Mouse (Mus musculus): ENCODE data around the gene Cd8b1. TPM values are rescaled to one million over a fixed set of nuclear protein-coding genes. Genes with fewer than 3 reads are reported as not detected.
"Not testable (repeated sequence)": the region's sequence is repeated elsewhere in the genome, so short reads cannot be mapped to it uniquely, and the experiment has no call there.

Cd8b1 gene
- not detected for total RNA-seq (2021)
- long read RNA-seq: 0 reads

DNA sequence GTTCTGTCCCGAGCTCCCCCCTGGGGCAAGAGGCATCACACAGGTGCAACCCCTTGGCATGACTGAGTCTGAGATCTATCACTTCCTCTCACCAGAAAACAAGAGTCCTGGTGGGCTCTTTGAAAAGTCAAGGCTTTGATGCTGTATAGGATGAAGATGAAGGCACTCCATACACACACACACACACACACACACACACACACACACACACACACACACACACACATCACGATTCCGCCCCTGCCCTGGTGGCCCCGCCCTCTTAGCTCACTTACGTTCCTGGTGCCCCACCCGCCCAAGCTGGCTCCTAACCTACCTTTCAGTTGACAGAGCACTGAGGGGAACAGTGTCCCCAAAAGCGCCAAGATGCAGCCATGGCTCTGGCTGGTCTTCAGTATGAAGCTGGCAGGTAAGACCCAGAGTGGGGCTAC lies at the start of gene Cd8b1:
TSS of gene Cd8b1 (plus strand) at position 298 of the 431 bp plus-strand sequence.
- no peak for DNase-seq (ENCODE audit: low spot score in 2 of 2)

DNA sequence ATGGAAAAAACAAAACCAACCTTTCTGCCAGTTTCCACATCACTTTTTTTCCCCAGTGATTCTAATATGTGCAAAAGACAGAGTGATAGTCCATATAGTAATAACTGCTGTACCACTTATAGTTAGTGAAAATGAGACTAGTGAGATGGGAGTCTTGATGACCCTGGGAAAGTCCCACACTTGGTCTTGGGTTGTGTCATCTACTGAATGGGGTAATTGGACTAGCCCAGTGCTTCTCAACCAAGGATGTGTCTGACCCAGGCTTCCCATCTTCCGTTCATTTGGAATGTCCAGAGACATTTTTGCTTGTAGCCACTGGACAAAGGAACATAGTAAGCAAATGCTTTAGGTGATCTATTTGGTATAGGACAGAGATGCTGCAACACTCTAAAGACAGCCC lies 48.9 kb upstream of the Cd8b1 start:
- DNase-seq (ENCODE audit: low spot score in 2 of 2): no peak

DNA sequence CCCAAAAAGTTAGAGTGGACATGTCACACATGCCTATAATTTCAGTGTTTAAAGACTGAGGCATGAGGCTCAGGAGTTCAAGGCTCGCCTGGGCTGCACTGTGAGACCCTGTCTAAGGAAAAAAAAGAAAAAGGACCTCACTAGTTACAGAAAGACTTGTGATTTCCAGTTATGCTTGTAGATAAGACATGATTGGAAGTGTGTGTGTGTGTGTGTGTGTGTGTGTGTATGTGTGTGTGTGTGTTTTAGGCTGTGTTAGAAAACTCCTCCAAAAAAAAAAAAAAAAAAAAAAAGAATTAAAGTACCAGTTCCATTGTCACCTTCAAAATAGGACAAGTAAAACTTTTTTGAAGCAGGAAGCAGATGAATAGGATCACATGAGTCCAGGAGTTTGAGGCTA lies 48.0 kb upstream of the Cd8b1 start:
- DNase-seq (ENCODE audit: low spot score in 2 of 2): no peak

DNA sequence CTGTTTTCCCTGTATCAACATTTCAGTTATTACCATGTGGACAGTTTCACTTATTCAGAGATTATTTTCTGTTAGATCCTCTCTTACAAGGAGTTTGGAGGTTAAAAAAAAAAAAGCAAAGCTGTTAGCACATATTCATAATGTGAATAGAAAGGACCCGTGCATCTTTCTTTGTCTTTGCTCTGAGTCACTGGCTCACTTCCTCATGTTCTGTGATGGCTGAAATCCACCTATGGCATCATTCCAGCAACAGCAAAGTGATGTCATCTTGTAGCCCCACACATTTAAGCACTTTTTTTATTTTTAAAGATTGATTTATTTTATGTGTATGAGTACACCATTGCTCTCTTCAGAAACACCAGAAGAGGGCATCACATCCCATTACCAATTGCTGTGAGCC lies 43.2 kb upstream of the Cd8b1 start:
- no peak for DNase-seq (ENCODE audit: low spot score in 2 of 2)

DNA sequence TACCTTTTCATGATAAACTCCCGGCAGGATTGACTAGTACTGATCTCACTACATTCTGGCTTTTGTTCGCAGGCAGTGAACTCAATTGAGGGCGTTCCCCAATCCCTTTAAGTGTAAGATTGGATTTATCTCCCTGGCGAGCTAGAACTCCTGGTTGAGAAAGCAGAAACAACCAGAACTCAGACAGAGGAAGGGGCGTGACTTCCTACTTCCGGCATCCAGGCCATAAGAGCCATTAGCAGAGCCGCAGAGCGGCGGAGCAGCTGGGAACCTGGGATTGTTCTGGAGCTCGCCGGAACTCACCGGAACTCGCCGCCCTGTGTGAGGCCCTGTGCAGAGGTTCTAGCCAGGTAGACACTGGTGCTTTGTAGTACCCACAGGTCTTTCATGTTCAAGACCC lies 29.1 kb upstream of the Cd8b1 start:
- DNase-seq (ENCODE audit: low spot score in 2 of 2): no peak

DNA sequence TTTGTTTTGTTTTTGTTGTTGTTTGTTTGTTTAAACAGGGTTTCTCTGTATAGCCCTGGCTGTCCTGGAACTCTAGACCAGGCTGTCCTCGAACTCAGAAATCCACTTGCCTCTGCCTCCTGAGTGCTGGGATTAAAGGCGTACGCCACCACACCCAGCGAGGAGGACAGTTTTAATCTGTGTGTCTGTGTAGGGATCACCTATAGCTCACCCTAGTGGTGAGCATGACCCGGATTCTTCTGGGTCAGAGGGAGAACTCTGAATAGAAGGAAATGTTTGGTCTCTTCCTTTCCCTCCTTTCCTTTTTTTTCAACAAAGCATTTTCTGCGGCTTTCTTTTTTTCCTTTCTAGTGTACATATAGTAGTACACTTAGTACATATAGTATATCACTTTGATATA lies 27.3 kb upstream of the Cd8b1 start:
- no peak for DNase-seq (ENCODE audit: low spot score in 2 of 2)

DNA sequence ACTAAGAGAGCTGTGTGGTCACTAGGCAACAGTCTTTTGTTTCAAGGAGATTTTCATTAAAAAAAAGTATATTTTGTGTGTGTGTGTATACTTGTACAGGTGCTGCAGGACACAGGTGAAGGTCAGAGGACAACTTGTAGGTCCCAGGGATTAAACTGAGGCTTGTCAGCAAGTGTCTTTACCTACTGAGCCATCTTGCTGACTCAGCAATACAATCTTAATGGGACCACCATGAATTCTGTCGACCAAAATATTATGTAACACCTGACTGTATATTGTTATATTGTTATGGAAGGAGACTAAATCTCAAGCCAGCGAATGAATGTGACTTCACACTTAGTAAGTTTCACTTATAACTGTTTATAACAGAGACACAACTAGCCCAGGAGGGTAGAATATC lies 24.5 kb upstream of the Cd8b1 start:
- DNase-seq (ENCODE audit: low spot score in 2 of 2): no peak

DNA sequence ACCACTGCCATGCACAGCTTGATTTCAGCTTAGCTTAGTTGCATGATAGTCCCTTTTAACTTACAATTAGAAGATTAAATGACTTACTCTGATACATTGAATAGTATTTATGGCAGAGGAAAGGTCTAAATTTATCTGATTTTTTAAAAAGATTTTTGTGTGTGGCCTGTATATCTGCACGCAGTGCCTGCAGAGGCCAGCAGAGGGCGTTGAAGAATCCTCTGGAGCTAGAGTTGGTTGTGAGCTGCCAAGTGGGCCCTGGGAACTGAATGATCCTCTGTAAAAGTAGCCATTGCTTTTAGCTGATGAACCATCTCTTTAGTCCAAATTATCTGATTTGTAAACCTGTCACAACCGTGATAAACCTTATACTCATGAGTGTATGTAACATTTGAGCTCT lies 23.8 kb upstream of the Cd8b1 start:
- DNase-seq (ENCODE audit: low spot score in 2 of 2): peak; percentile 16 to 17

DNA sequence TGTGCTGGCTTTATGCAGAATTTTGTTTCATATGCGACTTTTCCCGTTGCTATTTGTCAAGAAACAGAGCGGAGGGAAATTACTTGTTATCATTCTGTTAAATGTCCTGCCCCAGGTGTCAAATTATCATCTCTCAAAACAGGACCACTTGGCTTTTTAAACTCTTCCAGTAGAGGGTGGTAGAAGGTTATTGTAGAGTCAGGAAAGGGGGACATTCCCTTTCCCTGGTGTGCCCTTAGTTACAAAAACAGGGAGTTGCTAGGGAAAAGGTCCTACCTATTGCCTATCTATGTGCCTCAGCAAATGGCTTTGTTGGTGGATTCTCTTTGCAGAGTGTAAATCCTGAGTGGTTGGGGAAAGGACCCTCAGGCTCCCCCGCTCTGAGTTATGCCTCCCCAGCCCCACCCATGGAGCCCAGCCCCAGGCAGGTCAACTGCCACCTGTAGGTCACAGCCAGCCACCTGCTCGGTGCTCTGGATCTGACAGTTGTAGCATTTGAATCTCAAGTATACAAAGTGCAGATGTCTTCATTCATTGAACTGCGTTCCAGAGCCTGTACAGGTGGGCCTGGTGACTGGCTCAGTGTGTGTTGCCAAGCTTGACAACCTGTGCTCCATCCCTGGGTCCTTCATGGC lies 20.4 kb upstream of the Cd8b1 start:
- no peak for DNase-seq (ENCODE audit: low spot score in 2 of 2)

DNA sequence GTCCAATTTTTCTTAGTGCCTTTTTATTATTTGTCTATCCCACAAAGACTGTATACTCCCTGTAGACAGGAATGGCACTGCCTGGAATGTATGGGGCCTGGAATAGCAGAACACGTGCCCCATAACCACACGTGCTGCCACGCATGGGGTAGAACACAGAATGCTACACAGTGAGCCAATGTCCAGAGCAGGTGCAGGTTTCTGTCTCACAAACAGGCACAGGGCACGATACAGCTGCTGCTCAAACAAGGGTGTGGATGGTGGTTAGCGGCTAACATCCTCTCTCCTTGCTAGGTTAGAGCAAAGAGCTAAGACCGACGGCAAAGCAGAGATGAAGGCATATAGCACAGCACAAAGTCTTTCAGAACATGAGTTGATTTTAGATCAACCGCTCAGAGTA lies 15.1 kb upstream of the Cd8b1 start:
- no peak for DNase-seq (ENCODE audit: low spot score in 2 of 2)

DNA sequence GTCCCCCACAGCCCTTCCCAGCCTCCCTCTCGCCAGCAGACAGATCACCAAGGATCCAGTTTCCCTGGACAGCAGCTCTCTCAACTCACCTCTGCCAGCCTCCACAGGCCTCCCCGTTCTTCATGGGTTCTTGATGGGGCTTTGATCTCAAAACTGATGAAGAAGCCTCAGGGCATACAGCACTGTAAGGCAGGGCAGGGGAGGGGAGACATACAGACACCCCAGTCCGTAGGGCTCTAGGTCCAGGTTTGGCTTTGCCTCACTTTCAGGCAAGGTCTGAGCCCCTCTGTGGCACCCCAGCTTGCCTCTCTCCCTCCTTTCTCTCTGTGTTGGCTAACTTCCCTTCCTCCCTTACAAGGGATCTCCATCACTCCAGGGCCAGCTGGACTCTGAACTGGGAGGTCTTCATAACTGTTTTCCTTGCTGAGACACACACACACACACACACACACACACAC lies 733 bp upstream of the Cd8b1 start, which contains the start of gene Smyd1:
TSS of gene Smyd1 (minus strand) at position 408 of the 458 bp plus-strand sequence.
- DNase-seq (ENCODE audit: low spot score in 2 of 2): no peak

DNA sequence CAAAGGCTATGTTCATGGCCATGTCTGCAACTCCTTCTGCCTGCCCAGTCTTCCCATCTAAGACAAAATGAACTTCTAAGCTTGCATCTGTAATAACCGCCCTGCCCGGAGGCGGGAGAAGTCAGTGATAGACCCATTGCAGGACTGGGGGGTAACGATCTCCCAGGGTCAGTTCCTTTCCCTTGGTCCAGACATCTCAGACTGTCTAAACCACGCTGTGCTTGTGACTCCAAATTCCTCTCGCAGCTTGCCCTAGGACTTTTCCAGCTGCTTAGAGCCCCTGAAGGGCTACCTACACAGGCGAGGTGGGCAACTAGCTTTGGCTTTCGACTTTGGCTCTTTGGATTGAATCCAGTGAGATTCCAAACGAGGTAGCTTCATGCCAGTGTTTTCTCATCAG lies 2.2 kb downstream of the Cd8b1 start:
- no peak for DNase-seq (ENCODE audit: low spot score in 2 of 2)

DNA sequence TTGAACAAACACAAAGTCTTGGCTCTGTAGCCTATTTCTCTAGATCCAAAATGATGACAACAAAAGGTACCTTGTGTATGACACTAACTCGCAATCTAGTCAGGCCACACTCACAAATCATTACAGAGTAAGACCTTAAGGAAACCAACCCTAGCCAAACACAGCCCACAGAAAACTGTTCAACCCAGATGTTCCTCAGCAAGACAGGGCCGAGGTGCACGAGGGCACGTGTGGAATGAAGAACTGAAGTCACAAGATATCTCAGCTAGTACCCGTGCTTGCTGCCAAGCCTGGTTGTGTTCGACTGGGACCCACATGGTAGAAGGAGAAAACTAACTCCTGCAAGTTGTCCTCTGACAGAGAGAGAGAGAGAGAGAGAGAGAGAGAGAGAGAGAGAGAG lies 7.3 kb downstream of the Cd8b1 start:
- no peak for DNase-seq (ENCODE audit: low spot score in 2 of 2)

DNA sequence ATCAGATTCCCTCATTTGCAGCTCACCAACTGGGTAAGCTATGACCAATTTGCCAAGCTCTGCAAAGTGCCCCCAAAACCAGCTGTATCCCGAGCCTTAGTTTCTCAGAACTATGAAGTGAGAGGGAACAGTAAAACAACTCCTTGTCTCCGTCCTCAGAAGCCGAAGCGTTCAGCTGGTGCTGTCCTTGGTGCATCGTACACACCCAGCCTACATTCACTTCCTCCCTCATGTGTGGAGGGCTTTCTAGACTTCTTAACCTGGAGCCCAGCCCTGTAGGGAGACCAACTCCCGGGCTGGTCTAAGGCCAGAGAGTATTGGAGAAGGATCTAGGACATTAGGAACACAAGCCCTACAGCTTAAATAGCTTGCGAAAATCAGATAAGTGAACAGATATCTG lies 7.9 kb downstream of the Cd8b1 start:
- no peak for DNase-seq (ENCODE audit: low spot score in 2 of 2)

DNA sequence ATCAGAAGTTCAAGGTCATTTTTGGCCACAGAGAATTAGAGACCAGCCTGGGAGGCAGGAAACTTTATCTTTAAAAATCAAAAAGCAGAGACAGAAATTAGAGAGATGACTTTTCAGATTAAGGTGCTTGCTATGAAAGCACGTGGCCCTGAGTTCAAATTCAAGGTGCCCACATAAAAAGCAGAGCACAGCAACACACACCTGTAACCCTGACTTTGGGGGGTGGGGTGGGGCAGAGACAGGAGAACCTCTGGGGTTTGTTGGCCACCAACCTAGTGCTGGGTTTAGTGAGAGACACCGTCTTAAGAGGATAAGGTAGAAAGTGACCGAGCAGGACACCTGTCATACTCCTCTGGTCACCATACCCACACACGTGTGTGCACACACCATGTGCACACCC lies 8.9 kb downstream of the Cd8b1 start:
- not testable (repeated sequence) for DNase-seq (ENCODE audit: low spot score in 2 of 2)

DNA sequence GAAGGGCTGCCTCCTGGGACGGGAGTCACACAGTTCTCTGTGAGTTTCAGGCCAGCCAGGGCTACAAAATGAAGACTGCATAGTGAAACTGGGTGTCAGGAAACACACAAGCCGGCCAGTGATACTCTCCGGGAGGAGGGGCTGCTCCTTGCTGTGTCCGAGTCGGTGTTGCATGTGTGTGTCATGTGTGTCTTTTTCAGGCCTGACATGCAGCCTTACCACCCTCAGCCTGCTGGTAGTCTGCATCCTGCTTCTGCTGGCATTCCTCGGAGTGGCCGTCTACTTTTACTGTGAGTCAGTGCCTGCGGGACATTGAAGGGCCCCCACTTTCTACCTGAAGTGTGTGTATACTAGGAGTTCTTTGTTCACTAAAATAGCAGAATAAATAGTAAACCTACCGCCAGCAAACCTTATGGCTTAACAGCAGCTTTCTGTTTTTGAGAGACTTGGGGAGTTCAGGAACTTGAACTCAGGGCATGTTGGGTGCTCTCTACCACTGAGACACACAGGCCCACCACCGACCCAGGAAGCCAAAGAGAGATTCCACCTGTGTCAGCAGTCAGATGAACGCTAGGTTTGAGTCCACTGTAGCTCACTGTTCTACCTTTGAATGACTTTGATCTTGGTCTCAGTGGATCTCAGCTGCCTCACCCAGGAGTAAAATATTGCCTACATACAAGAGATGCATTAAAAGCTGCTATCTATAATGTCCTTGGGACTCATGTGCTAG lies 9.8 kb downstream of the Cd8b1 start:
- no peak for DNase-seq (ENCODE audit: low spot score in 2 of 2)

DNA sequence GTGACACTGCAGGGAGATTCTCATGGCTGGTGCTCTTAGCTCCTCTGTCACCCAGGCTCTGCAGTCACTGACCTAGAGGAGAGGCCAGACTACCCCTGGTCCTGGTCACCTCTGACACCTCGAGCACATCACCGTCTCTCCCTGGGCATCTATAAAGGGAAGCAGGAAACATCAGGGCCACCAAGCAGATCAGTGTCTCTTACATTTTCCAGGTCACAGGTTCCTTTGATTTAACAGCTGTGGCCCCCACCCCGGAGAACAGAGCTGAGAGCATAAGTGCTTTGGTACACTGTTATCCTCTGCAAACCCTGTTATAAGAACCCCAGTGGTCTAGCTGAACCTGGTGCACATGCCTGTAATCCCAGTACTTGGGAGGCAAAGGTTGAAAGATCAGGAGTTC lies 10.4 kb downstream of the Cd8b1 start:
- no peak for DNase-seq (ENCODE audit: low spot score in 2 of 2)

DNA sequence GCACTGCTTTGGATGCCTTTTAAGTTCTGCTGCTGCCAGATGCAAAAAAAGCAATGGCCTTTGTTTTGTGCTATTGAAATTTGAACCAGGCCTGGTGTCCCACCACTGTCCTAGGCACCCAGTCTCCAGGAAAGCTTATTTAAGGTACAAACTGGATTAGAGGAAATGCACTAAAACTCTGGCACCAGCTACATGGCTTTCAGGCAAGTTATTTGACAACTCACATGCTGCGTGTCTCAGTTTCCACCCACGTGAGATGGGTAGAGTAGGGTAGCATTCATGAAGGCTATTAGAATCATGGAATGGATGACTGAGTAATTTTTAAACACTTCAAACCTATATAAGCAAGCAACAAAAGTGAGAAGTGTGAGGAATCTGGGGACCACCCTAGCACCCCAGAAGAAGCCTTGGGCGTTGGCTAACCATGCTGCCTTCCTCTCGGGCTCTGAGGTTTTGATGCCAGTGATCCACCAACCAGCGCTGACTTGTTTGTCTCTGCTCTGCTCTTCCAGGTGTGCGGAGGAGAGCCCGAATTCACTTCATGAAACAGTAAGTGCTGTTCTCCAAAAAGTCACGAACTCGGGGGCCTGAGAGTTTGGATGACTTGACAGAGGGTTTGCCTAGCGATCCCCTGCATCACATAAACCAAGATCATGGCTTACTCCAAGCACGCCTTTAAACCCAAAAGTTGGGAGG lies 11.1 kb downstream of the Cd8b1 start:
- DNase-seq (ENCODE audit: low spot score in 2 of 2): no peak

DNA sequence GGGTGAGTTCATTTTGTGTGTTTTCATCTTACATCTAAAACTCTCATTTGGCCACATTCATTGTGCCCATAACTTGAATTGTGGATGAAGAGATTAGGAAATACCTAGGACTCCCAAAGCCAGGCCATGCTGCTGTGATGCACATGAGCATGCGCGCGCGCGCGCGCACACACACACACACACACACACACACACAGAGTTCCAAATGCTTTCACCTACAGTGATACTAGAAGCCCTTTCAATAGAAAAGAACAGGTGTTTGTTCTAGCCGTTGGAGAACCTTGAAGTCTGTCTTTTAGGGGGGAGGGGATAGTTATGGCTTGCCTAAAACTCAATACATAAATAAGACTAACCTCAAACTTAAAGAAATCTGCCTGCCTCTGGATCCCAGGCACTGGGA lies 15.1 kb downstream of the Cd8b1 start:
- no peak for DNase-seq (ENCODE audit: low spot score in 2 of 2)

DNA sequence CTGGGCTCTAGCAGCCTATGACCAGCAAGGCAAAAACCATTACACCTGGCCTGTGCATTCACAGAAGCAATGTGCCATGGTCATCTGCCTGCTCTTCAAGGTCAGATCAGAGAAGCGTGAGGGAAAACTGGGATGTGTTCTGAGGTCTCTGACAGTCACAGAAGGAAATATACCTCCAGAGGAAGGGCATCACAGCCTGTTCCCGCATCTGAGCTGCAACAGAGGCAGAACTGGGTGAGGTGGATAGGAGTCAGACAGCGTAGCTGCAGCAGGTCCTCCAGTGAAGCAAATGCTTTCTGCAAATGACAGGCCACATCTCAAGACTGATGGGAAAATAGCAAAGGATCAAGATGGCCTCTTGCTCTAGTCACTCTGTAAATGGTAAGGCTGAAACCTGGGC lies 16.4 kb downstream of the Cd8b1 start:
- no peak for DNase-seq (ENCODE audit: low spot score in 2 of 2)

DNA sequence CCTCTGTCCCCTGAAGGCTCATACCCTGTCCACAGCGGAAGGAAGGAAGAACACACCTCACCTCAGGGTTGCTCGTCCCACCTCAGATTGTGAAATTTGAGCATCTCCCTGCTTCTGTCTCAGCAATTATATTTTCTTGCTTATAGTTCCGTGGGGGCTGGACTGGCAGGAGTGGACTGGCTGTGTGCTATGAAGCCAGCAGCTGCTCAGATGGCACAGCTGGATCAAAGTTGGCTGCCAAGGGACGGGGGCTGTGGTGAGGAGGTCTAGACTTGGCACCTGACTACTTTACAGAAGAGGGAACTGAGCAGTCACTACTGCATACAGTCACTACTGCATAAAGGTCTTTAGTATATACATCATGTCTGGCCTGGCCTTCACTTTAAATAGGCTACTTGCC lies 16.8 kb downstream of the Cd8b1 start:
- no peak for DNase-seq (ENCODE audit: low spot score in 2 of 2)

DNA sequence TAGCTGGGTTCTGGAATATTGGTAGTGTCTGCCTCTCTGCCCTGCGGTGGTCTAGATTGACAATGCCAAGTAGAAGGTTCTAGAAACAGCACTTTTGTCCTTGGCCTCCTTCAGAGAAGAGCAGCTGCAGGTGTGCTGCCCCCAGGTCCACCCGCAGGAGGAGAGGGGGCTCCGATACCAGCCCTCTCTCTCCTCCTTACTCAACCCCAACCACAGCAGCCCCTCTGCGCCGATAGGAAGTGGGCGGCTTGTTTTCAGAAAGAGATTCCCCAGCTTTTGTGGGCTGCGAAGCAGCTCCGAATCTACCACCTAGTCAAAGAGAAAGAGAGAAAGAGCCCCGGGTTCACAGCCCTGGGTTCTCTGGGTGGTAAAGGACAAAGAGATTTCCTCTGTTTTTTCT lies 18.6 kb downstream of the Cd8b1 start:
- no peak for DNase-seq (ENCODE audit: low spot score in 2 of 2)

Data from layer of hippocampus, postnatal 10 days (tissue).